In genomic region chr1:182282091-182283075, GRCm38 (mm10) we compare ENCODE assay signal across 8 mouse cellular contexts. TPM values are rescaled to one million over a fixed set of nuclear protein-coding genes. Genes with fewer than 3 reads are reported as not detected.
A peak's percentile ranks its signal among the peaks of the same experiment; 100 is the strongest.
DNase-seq lines count a peak whose midpoint lies in the region; ATAC-seq lines count a peak whose summit lies in the region.

Gene Degs1, minus strand, starts transcription at chr1:182282804.

- H3K4me2 ChIP-seq in hindbrain, embryonic 12.5 days (replicated peaks) = peak within 1 kb of the TSS; percentile 68

- peaks cover 14% of the 10 kb centered on the region for H3K36me3 ChIP-seq in hindbrain, embryonic 12.5 days

- H3K27me3 ChIP-seq in hindbrain, embryonic 12.5 days = 0 out of 2 replicates have a peak, but pooled peaks cover 3% of the 10 kb centered on the region

- DNase-seq in NIH3T3 (ENCODE audit: low read depth) = peak; percentile 98
- DNase-seq in cerebellum, postnatal 10 days = peak; percentile 97 to 98
- peak; percentile 79 to 90 for DNase-seq in frontal cortex, postnatal 10 days (ENCODE audit: low spot score in 2 of 2)
- DNase-seq in layer of hippocampus, postnatal 14 days (ENCODE audit: low spot score in 2 of 2) = peak; percentile 92 to 93
- DNase-seq in lung, postnatal 14 days = peak; percentile 97
- peak; percentile 81 for DNase-seq in retina, adult 2 months (ENCODE audit: low read depth, low spot score)
- DNase-seq in thymus, postnatal 36 days = peak; percentile 94 to 96

- peaks cover 21% of the 10 kb centered on the region for H3K4me1 ChIP-seq in hindbrain, embryonic 12.5 days

- peak within 1 kb of the TSS; percentile 68 for H3K4me3 ChIP-seq in hindbrain, embryonic 12.5 days

- peak; percentile 92 for ATAC-seq in hindbrain, embryonic 12.5 days (ENCODE audit: low FRiP score)

- H3K27ac ChIP-seq in hindbrain, embryonic 12.5 days = peak within 1 kb of the TSS; percentile 83

- peak within 1 kb of the TSS; percentile 78 for H3K9ac ChIP-seq in hindbrain, embryonic 12.5 days

- under 1% methylated on average over 94 of the region's 94 CpGs for WGBS in hindbrain, embryonic 12.5 days

- H3K9me3 ChIP-seq in hindbrain, embryonic 12.5 days (replicated peaks) = no peaks in the 10 kb centered on the region

RNA-seq across cellular contexts. Expression of gene Degs1, which starts in this region (rescaled TPM):
- polyA plus RNA-seq in hindbrain, embryonic 12.5 days (2016; fragmentation: Nextera tagmentation; extraction: Ambion mirVana) = 70.2 and 70.6 TPM in 2 replicates
- total RNA-seq in layer of hippocampus, postnatal 14 days (2021) = 10 to 100 TPM; 80.8 to 93.6 TPM

Comparison
In these comparisons a context has a peak if more than half of its experiments do, and no peak if none do; other contexts are left out.
1. Peak in every context shown above with its lines: DNase-seq, ATAC-seq, H3K4me3 ChIP-seq and H3K27ac ChIP-seq.